Mouse (Mus musculus) testis, postnatal 14 days (tissue): ENCODE results near the gene Dyx1c1.

ENCODE experiments used
- DNase-seq: peaks from one replicate; pipeline ENCODE4 v3.0.0; 2021; ENCODE audit warnings: low spot score

Dyx1c1 gene

GRCm38 (mm10) chr9:72974734-72975133 lies 16.1 kb downstream of the Dyx1c1 start:
- DNase-seq: no peak

DNA sequence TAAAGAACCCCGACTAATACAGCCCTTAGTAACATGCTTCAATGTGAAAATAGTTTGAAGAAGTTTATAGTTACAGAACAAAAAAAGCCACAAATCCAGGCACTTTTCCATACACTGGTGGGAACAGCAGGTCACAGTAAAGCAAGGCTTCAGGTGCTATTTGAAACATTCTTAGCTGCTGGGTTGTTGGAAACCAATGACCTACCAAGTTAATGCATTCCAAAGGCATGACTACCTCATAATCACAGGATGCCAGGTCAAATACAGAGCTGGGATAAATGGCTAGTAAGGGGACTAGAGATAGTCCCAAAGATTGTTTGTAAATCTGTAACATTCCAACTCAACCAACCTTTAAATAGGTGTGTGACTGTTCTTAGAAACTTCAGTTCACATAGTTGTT lies 16.7 kb downstream of the Dyx1c1 start:
- no peak for DNase-seq

DNA sequence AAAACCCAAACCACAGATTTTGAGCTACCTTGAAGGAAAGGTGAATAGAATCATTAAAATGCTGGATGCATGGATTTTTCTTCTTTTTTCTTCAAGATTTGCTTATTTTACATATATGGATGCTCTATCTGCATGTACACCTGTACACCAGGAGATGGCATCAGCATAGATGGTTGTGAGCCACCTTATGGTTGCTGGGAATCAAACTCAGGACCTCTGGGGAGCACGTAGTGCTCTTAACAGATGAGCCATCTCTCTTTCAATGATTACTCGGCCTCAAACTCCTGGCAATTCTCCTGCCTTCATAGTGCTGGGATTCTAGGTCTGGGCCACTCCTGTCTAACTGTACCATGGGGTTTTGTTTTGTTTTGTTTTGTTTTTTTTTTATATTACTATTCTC lies 24.5 kb downstream of the Dyx1c1 start:
- DNase-seq: no peak

DNA sequence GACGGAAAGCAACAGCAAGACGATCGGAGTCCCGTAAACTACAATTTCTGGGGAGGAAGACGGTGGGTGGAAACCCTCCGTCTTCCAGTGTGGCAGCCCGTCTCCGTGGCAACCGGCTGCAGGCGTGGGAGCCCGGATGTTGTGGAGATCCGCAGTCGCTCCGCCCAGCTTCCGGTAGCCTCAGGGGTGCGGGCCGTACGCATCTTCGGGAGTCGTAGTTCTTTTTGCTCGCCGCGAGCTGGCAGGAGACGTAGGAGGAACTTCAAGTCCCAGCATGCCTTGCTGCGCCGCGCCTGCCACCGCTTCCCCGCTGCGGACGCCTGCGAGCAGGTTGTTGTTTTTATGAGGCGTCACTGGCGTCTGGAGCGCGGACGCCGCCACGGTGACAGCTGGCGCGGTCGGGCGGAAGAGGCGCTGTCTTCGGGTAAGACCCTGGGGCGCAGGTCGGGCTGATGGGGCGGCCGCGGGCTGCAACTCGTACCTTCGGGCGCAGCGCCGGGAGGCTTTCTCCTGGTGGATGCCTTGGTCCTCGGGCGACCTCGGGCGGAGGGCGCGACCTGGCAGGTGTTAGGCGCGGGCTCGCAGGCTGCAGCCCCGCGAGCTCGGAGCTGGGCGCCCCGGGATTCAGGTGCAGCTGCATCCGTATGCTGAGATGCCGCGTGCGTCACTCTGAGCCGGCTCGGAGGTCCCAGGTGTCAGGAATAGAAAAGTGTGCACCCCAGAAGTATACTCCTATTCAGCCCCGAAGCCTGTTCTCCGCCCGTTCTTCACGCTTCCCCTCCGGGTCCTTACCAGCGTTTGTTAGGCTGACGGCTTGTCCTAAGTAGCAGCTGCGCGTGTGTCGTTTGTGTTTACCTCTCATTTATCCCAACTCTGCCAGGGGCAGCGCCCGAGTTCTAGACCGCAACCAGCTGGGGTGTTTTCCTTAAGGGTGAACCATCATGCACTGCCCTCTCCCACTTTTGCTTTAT lies 26.9 kb downstream of the Dyx1c1 start, which contains the start of the genes Ccpg1os and Ccpg1:
Gene Ccpg1os (minus strand): TSS at position 133 of the 971 bp plus-strand sequence.
Gene Ccpg1 (plus strand): TSS at position 180 of the 971 bp plus-strand sequence.
- DNase-seq: peak; percentile 98

- no peak for DNase-seq
Measured at GRCm38 (mm10) chr9:72987703-72988102, 29.1 kb downstream of the Dyx1c1 start.

GRCm38 (mm10) chr9:72988706-72989105 lies 30.1 kb downstream of the Dyx1c1 start:
- no peak for DNase-seq

DNA sequence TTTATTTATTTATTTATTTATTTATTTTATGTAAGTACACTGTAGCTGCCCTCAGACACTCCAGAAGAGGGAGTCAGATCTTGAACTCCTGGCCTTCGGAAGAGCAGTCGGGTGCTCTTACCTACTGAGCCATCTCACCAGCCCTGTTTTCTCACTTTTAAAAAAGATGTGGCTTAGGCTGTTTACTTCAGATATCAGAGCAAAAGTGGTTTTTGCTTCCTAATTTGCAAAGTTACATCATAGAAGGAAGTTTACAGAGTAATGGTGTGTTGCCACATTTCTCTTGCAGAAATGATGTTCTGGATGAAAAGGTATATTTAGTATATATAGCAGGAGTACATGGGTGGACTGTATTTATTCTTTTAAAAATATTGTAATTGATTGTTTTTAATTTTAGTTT lies 32.8 kb downstream of the Dyx1c1 start:
- no peak for DNase-seq

DNA sequence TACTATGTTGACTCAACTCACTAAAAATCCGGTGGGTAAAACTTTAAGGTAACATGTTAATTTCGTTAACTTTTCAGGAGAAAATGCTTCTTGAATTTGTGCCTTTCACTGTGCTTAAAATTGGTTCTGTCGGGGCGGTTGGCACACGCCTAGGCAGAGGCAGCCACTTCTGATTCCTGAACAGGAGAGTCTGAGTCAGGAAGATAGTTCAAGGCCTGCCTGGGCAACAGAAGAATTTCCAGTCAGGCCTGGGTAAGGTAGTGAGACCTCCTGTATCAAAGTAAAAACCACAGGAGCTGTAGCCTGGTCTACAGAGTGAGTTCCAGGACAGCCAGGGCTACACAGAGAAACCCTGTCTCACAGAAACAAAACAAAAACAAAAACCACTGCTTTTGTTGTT lies 34.0 kb downstream of the Dyx1c1 start:
- DNase-seq: no peak

DNA sequence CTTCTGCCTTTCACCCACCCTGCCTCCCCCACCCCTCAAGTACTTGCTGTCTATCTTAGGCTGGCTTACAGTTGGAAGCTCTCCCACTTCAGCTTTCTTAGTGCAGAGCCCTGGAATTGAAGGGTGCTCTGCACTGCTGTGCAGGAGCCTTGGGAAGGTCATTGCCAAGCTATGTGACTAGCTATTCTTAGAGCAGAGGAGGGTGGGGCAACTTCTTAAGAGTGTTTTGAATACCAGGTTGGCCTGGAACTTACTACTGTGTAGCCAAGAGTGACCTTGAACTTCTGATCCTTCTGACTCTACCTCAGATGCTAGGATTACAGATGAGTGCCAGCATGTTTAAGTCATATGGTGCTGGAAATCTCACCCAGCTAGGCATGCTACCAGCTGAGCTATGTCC lies 37.6 kb downstream of the Dyx1c1 start:
- no peak for DNase-seq

DNA sequence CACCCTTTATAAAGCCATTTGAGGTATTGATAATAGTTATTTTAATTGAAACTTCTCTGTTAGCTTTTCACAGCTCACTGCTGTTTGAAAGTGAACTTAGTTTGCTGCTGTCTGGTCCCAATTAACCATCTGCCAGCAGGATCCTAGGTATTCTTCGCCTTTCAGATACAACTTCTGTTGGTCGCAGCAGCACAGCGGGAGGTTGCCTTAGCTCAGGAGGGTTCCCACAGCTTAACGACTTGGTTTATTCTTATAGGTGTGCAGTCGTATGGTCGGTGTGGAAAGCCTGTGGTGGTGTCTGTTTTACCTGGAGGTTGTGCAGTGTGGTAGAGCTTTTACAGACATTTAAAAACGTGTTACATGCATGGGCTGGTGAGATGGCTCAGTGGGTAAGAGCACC lies 38.2 kb downstream of the Dyx1c1 start:
- DNase-seq: no peak

GRCm38 (mm10) chr9:73000487-73000886 lies 41.9 kb downstream of the Dyx1c1 start:
- DNase-seq: no peak

- no peak for DNase-seq
Measured at GRCm38 (mm10) chr9:73001314-73002011, 42.9 kb downstream of the Dyx1c1 start.

- no peak for DNase-seq
Measured at GRCm38 (mm10) chr9:73002177-73002576, 43.6 kb downstream of the Dyx1c1 start.

- no peak for DNase-seq
Measured at GRCm38 (mm10) chr9:73004076-73004475, 45.5 kb downstream of the Dyx1c1 start.

- DNase-seq: no peak
Measured at GRCm38 (mm10) chr9:73005106-73005505, 46.5 kb downstream of the Dyx1c1 start.

DNA sequence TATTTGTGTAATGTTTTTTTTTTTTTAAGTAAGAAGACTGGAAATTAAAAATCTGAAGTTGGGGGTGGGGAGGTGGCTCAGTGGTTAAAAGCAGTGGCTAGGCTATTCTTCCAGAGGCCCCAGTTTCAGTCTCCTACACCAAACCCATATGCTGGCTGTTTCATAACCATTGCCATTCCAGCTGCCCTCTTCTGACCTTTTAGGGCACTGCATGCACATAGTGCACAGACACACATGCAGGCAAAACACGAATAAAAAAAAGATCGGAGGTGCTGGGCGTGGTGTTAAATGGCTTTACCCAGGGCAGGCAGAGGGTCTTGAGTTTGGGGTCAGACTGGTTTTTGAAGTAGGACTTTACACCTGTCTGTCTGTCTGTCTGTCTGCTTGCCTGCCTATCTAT lies 47.6 kb downstream of the Dyx1c1 start:
- DNase-seq: no peak

GRCm38 (mm10) chr9:73008384-73008783 lies 49.8 kb downstream of the Dyx1c1 start:
- no peak for DNase-seq

GRCm38 (mm10) chr9:73012629-73013028 lies 54.0 kb downstream of the Dyx1c1 start:
- DNase-seq: no peak

DNA sequence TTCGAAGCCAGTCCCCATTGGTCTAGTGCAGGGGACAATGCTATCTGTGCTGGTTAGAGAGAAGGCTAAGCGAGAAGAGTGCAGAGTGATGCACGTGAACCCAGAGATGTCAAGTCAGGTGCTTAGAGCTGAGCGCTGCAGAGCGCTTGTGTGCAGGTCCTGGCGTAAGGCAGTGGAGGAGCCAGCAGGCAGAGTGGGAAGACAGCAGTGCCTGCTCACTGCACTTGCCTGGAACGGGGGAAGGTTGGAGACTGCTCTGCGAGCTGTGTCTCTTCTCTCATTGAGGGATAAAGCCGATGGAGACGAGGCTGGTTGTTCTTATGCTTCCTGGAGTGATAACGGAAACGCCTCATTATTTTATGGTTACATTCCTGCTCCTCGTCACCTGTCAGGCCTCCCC lies 56.1 kb downstream of the Dyx1c1 start:
- no peak for DNase-seq

DNA sequence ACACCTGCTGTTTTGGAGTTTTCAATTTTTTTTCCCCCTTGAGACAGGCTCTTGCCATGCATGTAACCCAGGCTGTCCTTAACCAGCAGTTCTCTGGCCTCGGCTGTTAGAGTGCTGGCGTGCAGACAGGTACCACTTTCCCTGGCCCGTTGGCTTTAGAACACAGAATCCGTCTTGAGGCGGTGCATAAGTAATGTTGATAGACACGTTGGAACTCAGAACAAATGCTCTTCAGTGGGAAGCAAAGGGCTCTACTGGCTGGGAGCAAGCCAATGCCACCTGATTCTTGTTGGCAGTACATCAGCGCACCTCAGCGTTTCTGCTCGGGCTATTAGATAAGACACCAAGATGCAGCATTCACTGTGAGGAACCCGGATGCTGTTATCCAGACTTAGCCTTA lies 61.3 kb downstream of the Dyx1c1 start:
- no peak for DNase-seq

GRCm38 (mm10) chr9:73020566-73021097 lies 62.0 kb downstream of the Dyx1c1 start:
- no peak for DNase-seq
